Mouse (Mus musculus) olfactory bulb, adult 2 months (tissue): Measurements from ENCODE around the gene Exoc3. TPM values are rescaled to one million over a fixed set of nuclear protein-coding genes. Genes with fewer than 3 reads are reported as not detected.

Experiments
- H3K27ac ChIP-seq: fragments of 200-500 bp; 2 replicates; pipeline ENCODE4 v1.5.1; 2012; ENCODE audit warnings: low read depth, low read length; ENCODE audit not compliant: insufficient read depth
- H3K4me1 ChIP-seq: fragments of 200-500 bp; 2 replicates; pipeline ENCODE4 v1.6.1; 2012; ENCODE audit warnings: low read length; ENCODE audit not compliant: control insufficient read depth, insufficient read depth
- H3K4me3 ChIP-seq: fragments of 200-500 bp; 2 replicates; pipeline ENCODE4 v1.5.1; 2012; ENCODE audit warnings: mild to moderate bottlenecking, low read depth, low read length, moderate library complexity; ENCODE audit not compliant: insufficient read depth
- CTCF ChIP-seq: fragments of 200-500 bp; IDR thresholded peaks from 2 replicates; pipeline ENCODE4 v1.5.1; 2012; ENCODE audit warnings: low read depth, mild to moderate bottlenecking, low read length, moderate library complexity; ENCODE audit not compliant: insufficient read depth
- POLR2A ChIP-seq: fragments of 200-500 bp; IDR thresholded peaks from 2 replicates; pipeline ENCODE4 v1.6.1; 2012; ENCODE audit warnings: mild to moderate bottlenecking, low read depth, low read length, moderate library complexity; ENCODE audit not compliant: insufficient read depth
- WGBS: fragments of 180-500 bp; shearing (Covaris S2); methylation state at CpG from one replicate; pipeline ENCODE4 v1.1.7; 2018; 5-methylcytosine and 5-hydroxymethylcytosine counted together
- polyA plus RNA-seq: library from polyadenylated mRNA; stranded (reverse); fragments of >200 nt; gene quantifications from 2 replicates; pipeline ENCODE4 v1.2.4, GENCODE M21; 2012; ENCODE audit warnings: low replicate concordance; ENCODE audit not compliant: missing spikeins, insufficient read depth, insufficient read length

Gene Exoc3
- polyA plus RNA-seq, 1 experiment, result not detected

GRCm38 (mm10) chr13:74145983-74146622 lies 62.4 kb downstream of the Exoc3 start:
- Histone ChIP-seq H3K4me3 (no peak overlapping the region), H3K4me1 (peaks cover 2% of the 10 kb centered on the region; the same call in 1 of the 2 replicates), H3K27ac (no peak overlapping the region)
- TF ChIP-seq CTCF, result no peak
- no peak for TF ChIP-seq POLR2A
- 23% methylated on average over 3 of the region's 3 CpGs for WGBS

DNA sequence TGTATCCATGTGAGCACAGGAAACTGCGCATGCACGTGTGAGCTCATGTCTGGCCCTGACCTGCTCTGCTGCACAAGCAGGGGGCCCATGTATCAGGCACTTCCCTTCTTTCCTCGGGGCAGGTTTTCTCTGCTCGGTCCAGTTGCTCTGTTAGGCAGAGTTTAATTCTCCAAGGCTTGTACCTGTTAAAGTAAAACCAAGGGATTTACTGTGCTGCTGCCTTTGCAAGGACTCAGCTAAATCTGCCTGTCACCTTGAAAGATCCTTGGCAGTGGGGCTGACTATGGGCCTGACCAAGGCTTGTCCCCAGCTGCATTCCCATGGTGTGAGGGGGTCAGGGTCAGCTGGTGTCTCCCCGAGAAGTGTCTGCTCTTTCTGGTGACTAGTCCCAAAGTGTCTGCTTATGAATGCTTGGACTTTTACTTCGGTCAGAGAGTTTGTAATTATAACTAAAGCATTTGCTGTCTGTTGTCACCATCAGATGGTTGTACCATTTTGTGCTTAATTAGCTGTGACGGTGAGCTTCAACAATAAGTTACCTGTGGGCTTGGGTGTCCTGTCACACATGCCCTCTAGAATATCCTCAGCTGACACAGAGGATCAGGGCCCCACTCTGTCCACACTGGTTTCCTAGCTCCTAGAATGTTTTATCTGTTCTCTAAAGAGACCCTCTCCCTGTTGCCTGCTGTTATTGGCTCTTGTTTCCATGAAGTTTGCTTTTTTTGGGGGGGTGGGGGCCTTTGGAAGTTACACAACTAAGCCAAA lies 64.2 kb downstream of the Exoc3 start:
- TF ChIP-seq CTCF (no peak), POLR2A (no peak)
- WGBS, result 88% methylated on average over 7 of the region's 7 CpGs
- H3K4me3 ChIP-seq, result no peak overlapping the region
- peaks cover 2% of the 10 kb centered on the region; the same call in 1 of the 2 replicates for H3K4me1 ChIP-seq
- no peak overlapping the region for H3K27ac ChIP-seq

DNA sequence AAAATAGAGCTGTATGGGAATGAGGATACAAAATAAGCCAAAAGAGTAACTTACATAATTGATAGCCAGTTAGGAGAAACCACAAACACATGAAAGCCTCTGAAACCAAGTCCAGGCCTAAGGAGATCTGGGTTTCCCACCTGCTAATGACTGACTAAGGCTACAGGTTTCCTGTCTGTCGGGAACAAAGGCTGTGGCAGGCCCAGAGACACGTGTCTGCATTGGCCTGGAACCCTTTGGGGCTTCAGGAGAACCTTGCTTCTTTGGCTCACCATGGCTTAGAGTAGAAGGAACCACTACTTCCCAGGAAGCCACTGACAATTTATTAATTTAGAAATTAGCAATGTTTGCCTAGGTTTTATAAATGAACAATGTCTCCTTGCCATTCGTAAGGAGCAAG lies 65.2 kb downstream of the Exoc3 start:
- no peak overlapping the region for H3K27ac ChIP-seq
- TF ChIP-seq POLR2A, result no peak
- no peak for TF ChIP-seq CTCF
- WGBS, result 83% methylated on average over 3 of the region's 3 CpGs
- H3K4me3 ChIP-seq, result no peak overlapping the region
- peaks cover 2% of the 10 kb centered on the region; the same call in 1 of the 2 replicates for H3K4me1 ChIP-seq

DNA sequence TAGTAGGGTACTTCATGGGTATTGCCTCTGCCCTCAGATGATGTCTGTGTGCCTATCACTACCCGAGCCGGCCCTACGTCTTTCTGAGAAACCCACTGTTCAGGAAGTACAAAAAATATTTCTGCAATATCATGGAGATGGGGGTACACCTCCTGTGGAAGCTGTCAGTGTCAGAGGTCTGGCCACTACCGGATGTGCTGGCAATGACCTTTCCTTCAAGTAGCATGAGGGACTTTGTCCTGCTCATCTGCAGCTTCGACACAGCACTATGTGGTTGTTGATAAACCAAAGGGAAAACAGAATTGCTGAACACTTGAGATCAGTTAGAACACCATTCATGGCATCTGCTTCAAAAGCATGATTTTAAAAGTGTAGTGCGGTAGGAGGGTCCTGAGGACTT lies 67.7 kb downstream of the Exoc3 start:
- WGBS, result 96% methylated on average over 6 of the region's 6 CpGs
- TF ChIP-seq POLR2A (no peak), CTCF (no peak)
- H3K4me1 ChIP-seq, result no peaks in the 10 kb centered on the region
- no peak overlapping the region for H3K4me3 ChIP-seq
- H3K27ac ChIP-seq, result no peak overlapping the region

- WGBS, result 93% methylated on average over 7 of the region's 7 CpGs
- TF ChIP-seq CTCF, result no peak
- TF ChIP-seq POLR2A, result no peak
- no peak overlapping the region for H3K27ac ChIP-seq
- no peaks in the 10 kb centered on the region for H3K4me1 ChIP-seq
- no peak overlapping the region for H3K4me3 ChIP-seq
Observed at GRCm38 (mm10) chr13:74138906-74139647, 69.5 kb downstream of the Exoc3 start.

GRCm38 (mm10) chr13:74129909-74130308 lies 78.6 kb downstream of the Exoc3 start:
- 90% methylated on average over 6 of the region's 6 CpGs for WGBS
- Histone ChIP-seq H3K27ac (no peak overlapping the region), H3K4me1 (no peaks in the 10 kb centered on the region), H3K4me3 (no peak overlapping the region)
- no peak for TF ChIP-seq CTCF
- TF ChIP-seq POLR2A, result no peak

- H3K27ac ChIP-seq, result no peak overlapping the region
- TF ChIP-seq CTCF (no peak), POLR2A (no peak)
- no peaks in the 10 kb centered on the region for H3K4me1 ChIP-seq
- 76% methylated on average over 7 of the region's 7 CpGs for WGBS
- H3K4me3 ChIP-seq, result no peak overlapping the region
Observed at GRCm38 (mm10) chr13:74127571-74127970, 81.0 kb downstream of the Exoc3 start.

DNA sequence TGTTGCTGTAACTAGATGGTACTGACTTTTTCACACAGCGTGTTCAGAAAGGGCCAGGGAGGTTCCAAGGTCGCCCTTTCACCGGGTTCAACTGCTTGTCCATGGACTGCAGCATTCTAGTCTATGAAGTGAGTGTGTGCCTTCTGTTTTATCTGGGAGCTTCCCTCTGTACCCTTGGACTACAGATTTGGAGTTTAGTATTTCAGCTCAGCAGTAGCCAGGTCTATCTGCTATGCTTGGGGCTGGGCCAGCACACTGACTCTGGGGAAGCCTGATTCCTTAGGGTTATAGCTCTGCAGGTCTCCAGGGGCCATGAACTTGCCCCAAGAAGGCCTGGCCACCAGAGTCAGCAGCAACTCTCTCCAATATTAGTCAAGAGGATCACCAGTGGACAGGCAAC lies 85.9 kb downstream of the Exoc3 start:
- WGBS, result 82% methylated on average over 3 of the region's 3 CpGs
- H3K27ac ChIP-seq, result no peak overlapping the region
- H3K4me1 ChIP-seq, result peaks cover 7% of the 10 kb centered on the region
- H3K4me3 ChIP-seq, result no peak overlapping the region
- no peak for TF ChIP-seq CTCF
- TF ChIP-seq POLR2A, result no peak
